Mouse (Mus musculus): ENCODE results near the gene Efcab7. TPM values are rescaled to one million over a fixed set of nuclear protein-coding genes. Genes with fewer than 3 reads are reported as not detected.

The Efcab7 gene
- polyA plus RNA-seq, 1 experiment from 2014 or later = 26.9 TPM

GRCm38 (mm10) chr4:99947192-99947591 lies 118.2 kb downstream of the Efcab7 start:
- Histone ChIP-seq H3K4me2 (replicated peaks) (no peak overlapping the region), H3K9me3 (no peaks in the 10 kb centered on the region), H3K36me3 (no peaks in the 10 kb centered on the region), H3K9ac (no peak overlapping the region), H3K4me1 (no peaks in the 10 kb centered on the region), H3K4me3 (no peak overlapping the region), H3K27me3 (replicated peaks) (no peaks in the 10 kb centered on the region), H3K27ac (no peak overlapping the region)
- 74% methylated on average over 1 of the region's 1 CpGs for WGBS
- ATAC-seq (ENCODE audit: low FRiP score, low read depth) = 0 out of 2 replicates have a peak, but pooled peaks have one; percentile 25

GRCm38 (mm10) chr4:99947896-99948295 lies 118.9 kb downstream of the Efcab7 start:
- no peak for ATAC-seq (ENCODE audit: low FRiP score, low read depth)
- H3K27ac ChIP-seq = no peak overlapping the region
- H3K4me1 ChIP-seq = no peaks in the 10 kb centered on the region
- no peak overlapping the region for H3K9ac ChIP-seq
- no peaks in the 10 kb centered on the region for H3K36me3 ChIP-seq
- no peak overlapping the region for H3K4me2 ChIP-seq (replicated peaks)
- WGBS = 93% methylated on average over 1 of the region's 1 CpGs
- H3K27me3 ChIP-seq (replicated peaks) = no peaks in the 10 kb centered on the region
- no peak overlapping the region for H3K4me3 ChIP-seq
- H3K9me3 ChIP-seq = no peaks in the 10 kb centered on the region

- WGBS = 95% methylated on average over 2 of the region's 2 CpGs
These were observed 124.9 kb downstream of the Efcab7 start for GRCm38 (mm10) chr4:99953904-99954303.

GRCm38 (mm10) chr4:99955396-99955795 lies 126.4 kb downstream of the Efcab7 start:
- H3K4me1 ChIP-seq = no peaks in the 10 kb centered on the region
- 80% methylated on average over 10 of the region's 10 CpGs for WGBS
- ATAC-seq (ENCODE audit: low FRiP score, low read depth) = no peak

More at GRCm38 (mm10) chr4:99953904-99954303, 124.9 kb downstream of the Efcab7 start:
- ATAC-seq (ENCODE audit: low FRiP score, low read depth) = no peak
- no peaks in the 10 kb centered on the region for H3K4me1 ChIP-seq
- H3K9ac ChIP-seq = no peak overlapping the region
- no peak overlapping the region for H3K27ac ChIP-seq
- no peaks in the 10 kb centered on the region for H3K27me3 ChIP-seq (replicated peaks)
- H3K9me3 ChIP-seq = no peaks in the 10 kb centered on the region
- no peak overlapping the region for H3K4me3 ChIP-seq
- no peak overlapping the region for H3K4me2 ChIP-seq (replicated peaks)
- no peaks in the 10 kb centered on the region for H3K36me3 ChIP-seq

GRCm38 (mm10) chr4:99957186-99957585 lies 128.2 kb downstream of the Efcab7 start:
- no peak overlapping the region for H3K4me3 ChIP-seq
- no peak overlapping the region for H3K9ac ChIP-seq
- H3K4me2 ChIP-seq (replicated peaks) = no peak overlapping the region
- no peak overlapping the region for H3K27ac ChIP-seq
- no peak for ATAC-seq (ENCODE audit: low FRiP score, low read depth)
- no peaks in the 10 kb centered on the region for H3K9me3 ChIP-seq
- no peaks in the 10 kb centered on the region for H3K27me3 ChIP-seq (replicated peaks)
- 90% methylated on average over 4 of the region's 4 CpGs for WGBS
- no peaks in the 10 kb centered on the region for H3K4me1 ChIP-seq
- no peaks in the 10 kb centered on the region for H3K36me3 ChIP-seq

More at GRCm38 (mm10) chr4:99955396-99955795, 126.4 kb downstream of the Efcab7 start:
- Histone ChIP-seq H3K27me3 (replicated peaks) (no peaks in the 10 kb centered on the region), H3K9me3 (no peaks in the 10 kb centered on the region), H3K36me3 (no peaks in the 10 kb centered on the region), H3K4me2 (replicated peaks) (no peak overlapping the region), H3K27ac (no peak overlapping the region), H3K4me3 (no peak overlapping the region), H3K9ac (no peak overlapping the region)

- Histone ChIP-seq H3K4me3 (no peak overlapping the region), H3K4me2 (replicated peaks) (no peak overlapping the region), H3K36me3 (no peaks in the 10 kb centered on the region), H3K27me3 (replicated peaks) (no peaks in the 10 kb centered on the region), H3K9ac (no peak overlapping the region), H3K9me3 (no peaks in the 10 kb centered on the region), H3K27ac (no peak overlapping the region), H3K4me1 (no peaks in the 10 kb centered on the region)
- no peak for ATAC-seq (ENCODE audit: low FRiP score, low read depth)
- WGBS = 83% methylated on average over 7 of the region's 7 CpGs
These were observed 129.3 kb downstream of the Efcab7 start for GRCm38 (mm10) chr4:99958084-99958815.

GRCm38 (mm10) chr4:99959308-99959707 lies 130.3 kb downstream of the Efcab7 start:
- Histone ChIP-seq H3K4me3 (no peak overlapping the region), H3K27ac (no peak overlapping the region), H3K4me1 (no peaks in the 10 kb centered on the region), H3K36me3 (no peaks in the 10 kb centered on the region), H3K9me3 (no peaks in the 10 kb centered on the region), H3K27me3 (replicated peaks) (no peaks in the 10 kb centered on the region), H3K4me2 (replicated peaks) (no peak overlapping the region), H3K9ac (no peak overlapping the region)
- ATAC-seq (ENCODE audit: low FRiP score, low read depth) = no peak
- 82% methylated on average over 3 of the region's 3 CpGs for WGBS

Other genes starting within 250 kb of the Efcab7 start
- 8.9 and 9.3 TPM in 2 replicates for gene Foxd3, start 172.9 kb upstream of the Efcab7 start, polyA plus RNA-seq (2016; fragmentation: Nextera tagmentation; extraction: Ambion mirVana)
- gene Alg6, start 113.5 kb upstream of the Efcab7 start, polyA plus RNA-seq (2016; fragmentation: Nextera tagmentation; extraction: Ambion mirVana) = 13.4 and 13.7 TPM in 2 replicates
- gene Pgm1, start 100.2 kb downstream of the Efcab7 start, polyA plus RNA-seq (2016; fragmentation: Nextera tagmentation; extraction: Ambion mirVana) = 41.1 and 41.8 TPM in 2 replicates
- gene Itgb3bp, start 100.6 kb downstream of the Efcab7 start, polyA plus RNA-seq (2016; fragmentation: Nextera tagmentation; extraction: Ambion mirVana) = 33.5 and 33.6 TPM in 2 replicates

All from neural tube, embryonic 12.5 days (tissue).